Mouse (Mus musculus) MEL (cell line): ENCODE measurements around the gene Enpep.

Source experiments
- CHD2 ChIP-seq: IDR thresholded peaks from 2 replicates; pipeline ENCODE4 v1.6.1; 2011; ENCODE audit warnings: low read length, improper control_type of control experiment
- CTCF ChIP-seq, 3 experiments: IDR thresholded peaks in 2 of 3; conservative IDR thresholded peaks in 1 of 3; 2 replicates each; pipeline ENCODE4 v1.5.1; 2011 to 2012; ENCODE audit warnings: low read length in 3 of 3, low read depth in 2 of 3, mild to moderate bottlenecking in 2 of 3, improper control_type of control experiment in 1 of 3, inconsistent platforms in 1 of 3, mixed read lengths in 1 of 3, moderate library complexity in 1 of 3; ENCODE audit not compliant: control insufficient read depth in 1 of 3, insufficient read depth in 1 of 3, poor library complexity in 1 of 3, severe bottlenecking in 1 of 3
- E2F4 ChIP-seq: IDR thresholded peaks from 2 replicates; pipeline ENCODE4 v1.6.1; 2011; ENCODE audit warnings: low read depth, low read length, improper control_type of control experiment, borderline replicate concordance
- NRF1 ChIP-seq: IDR thresholded peaks from 2 replicates; pipeline ENCODE4 v1.6.1; 2014; ENCODE audit warnings: low read depth, mild to moderate bottlenecking, inconsistent platforms, low read length, improper control_type of control experiment, moderate library complexity; ENCODE audit not compliant: poor library complexity, insufficient read depth, severe bottlenecking
- POLR2A ChIP-seq, 2 experiments: IDR thresholded peaks; 2 replicates each; pipeline ENCODE4 v1.6.1; 2011 to 2012; ENCODE audit warnings: low read length in 2 of 2, mild to moderate bottlenecking in 2 of 2, control low read depth in 1 of 2, improper control_type of control experiment in 1 of 2, low read depth in 1 of 2, moderate library complexity in 1 of 2; ENCODE audit not compliant: control insufficient read depth in 1 of 2, insufficient read depth in 1 of 2, poor library complexity in 1 of 2
- ZNF384 ChIP-seq: IDR thresholded peaks from 2 replicates; pipeline ENCODE4 v1.6.1; 2012; ENCODE audit warnings: low read depth, mild to moderate bottlenecking, inconsistent platforms, low read length, improper control_type of control experiment

DNA sequence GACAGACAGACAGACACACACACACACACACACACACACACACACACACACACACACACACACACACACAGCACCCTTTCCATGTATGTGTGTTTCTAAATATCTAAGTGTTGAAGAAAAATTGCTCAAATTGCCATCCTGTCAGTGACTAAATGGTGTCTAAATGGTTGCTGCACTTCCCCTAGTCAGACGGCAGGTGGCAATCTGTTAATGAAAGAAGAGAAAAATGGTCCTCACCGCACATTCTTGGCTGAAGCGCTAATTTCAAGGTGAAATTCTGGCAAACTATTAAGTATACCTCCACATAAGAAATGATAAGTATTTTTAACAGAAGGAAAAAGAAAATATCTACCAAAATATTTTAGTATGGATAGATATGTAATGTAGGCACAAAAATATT, 28.6 kb downstream of the Enpep start:
- TF ChIP-seq CTCF (IDR thresholded peaks at IDR 0.05 in 2 of 3, conservative IDR thresholded peaks at IDR 0.05 in 1 of 3; ENCODE audit: control insufficient read depth in 1 of 3, insufficient read depth in 1 of 3, low read depth in 2 of 3, low read length in 3 of 3, poor library complexity in 1 of 3, severe bottlenecking in 1 of 3) (peak; percentile 49 to 88 (median 56)), POLR2A (IDR thresholded peaks at IDR 0.05; ENCODE audit: control insufficient read depth in 1 of 2, insufficient read depth in 1 of 2, low read depth in 1 of 2, low read length in 2 of 2, poor library complexity in 1 of 2) (no peak), CHD2 (no peak), E2F4 (no peak), ZNF384 (no peak), NRF1 (no peak)
